Mouse (Mus musculus): Measurements from ENCODE around the gene Ptpn13.

- TF ChIP-seq CTCF (IDR thresholded peaks at IDR 0.05; ENCODE audit: low read depth, low read length) (no peak), POLR2A (IDR thresholded peaks at IDR 0.05; ENCODE audit: borderline replicate concordance, low read depth, low read length) (no peak)
Measured at GRCm38 (mm10) chr5:103522371-103522770, 97.4 kb downstream of the Ptpn13 start.

Measured in bone marrow macrophage, adult 2 months (primary cell).